Mouse (Mus musculus): ENCODE results near the gene Cpne4. TPM values are rescaled to one million over a fixed set of nuclear protein-coding genes. Genes with fewer than 3 reads are reported as not detected.
A peak's percentile ranks its signal among the peaks of the same experiment; 100 is the strongest.

Cpne4 gene
- total RNA-seq, 2 experiments from 2014 or later, result 148 to 152 TPM

- Histone ChIP-seq H3K27ac (no peak overlapping the region), H3K4me3 (no peak overlapping the region)
- no peak for TF ChIP-seq CTCF (conservative IDR thresholded peaks at IDR 0.05)
- DNase-seq (ENCODE audit: low spot score in 2 of 2), result no peak
These were observed 490.8 kb downstream of the Cpne4 start for GRCm38 (mm10) chr9:105037847-105038246.

GRCm38 (mm10) chr9:105046014-105046413 lies 498.9 kb downstream of the Cpne4 start:
- no peak for DNase-seq (ENCODE audit: low spot score in 2 of 2)
- no peak overlapping the region for H3K27ac ChIP-seq
- H3K4me3 ChIP-seq, result no peak overlapping the region
- TF ChIP-seq CTCF (conservative IDR thresholded peaks at IDR 0.05), result no peak

GRCm38 (mm10) chr9:105048351-105048750 lies 501.3 kb downstream of the Cpne4 start:
- no peak for TF ChIP-seq CTCF (conservative IDR thresholded peaks at IDR 0.05)
- Histone ChIP-seq H3K27ac (peak overlapping the region; percentile 75), H3K4me3 (no peak overlapping the region)
- peak; percentile 64 to 68 for DNase-seq (ENCODE audit: low spot score in 2 of 2)

GRCm38 (mm10) chr9:105049636-105050035 lies 502.6 kb downstream of the Cpne4 start:
- DNase-seq (ENCODE audit: low spot score in 2 of 2), result peak; percentile 20 to 29
- Histone ChIP-seq H3K27ac (peak overlapping the region; percentile 75; the same call in 1 of the 2 replicates), H3K4me3 (no peak overlapping the region)
- no peak for TF ChIP-seq CTCF (conservative IDR thresholded peaks at IDR 0.05)

- H3K4me3 ChIP-seq, result no peak overlapping the region
- H3K27ac ChIP-seq, result peak overlapping the region; percentile 75; the same call in 1 of the 2 replicates
- no peak for DNase-seq (ENCODE audit: low spot score in 2 of 2)
- TF ChIP-seq CTCF (conservative IDR thresholded peaks at IDR 0.05), result peak; percentile 58
These were observed 503.2 kb downstream of the Cpne4 start for GRCm38 (mm10) chr9:105050257-105050656.

- DNase-seq (ENCODE audit: low spot score in 2 of 2), result peak; percentile 76 to 83
- TF ChIP-seq CTCF (conservative IDR thresholded peaks at IDR 0.05), result no peak
- Histone ChIP-seq H3K4me3 (peak within 1 kb of the TSS; percentile 100), H3K27ac (peak within 1 kb of the TSS; percentile 89)
These were observed 506.1 kb downstream of the Cpne4 start, which contains the start of gene Mrpl3 for GRCm38 (mm10) chr9:105053147-105053557. Mrpl3 (plus strand) TSS chr9:105053239.

- no peak for DNase-seq (ENCODE audit: low spot score in 2 of 2)
- peak overlapping the region; percentile 89 for H3K27ac ChIP-seq
- peak overlapping the region; percentile 100 for H3K4me3 ChIP-seq
- no peak for TF ChIP-seq CTCF (conservative IDR thresholded peaks at IDR 0.05)
These were observed 506.7 kb downstream of the Cpne4 start for GRCm38 (mm10) chr9:105053812-105054211.

- no peak for DNase-seq (ENCODE audit: low spot score in 2 of 2)
- Histone ChIP-seq H3K27ac (no peak overlapping the region), H3K4me3 (no peak overlapping the region)
- TF ChIP-seq CTCF (conservative IDR thresholded peaks at IDR 0.05), result no peak
These were observed 522.0 kb downstream of the Cpne4 start for GRCm38 (mm10) chr9:105069106-105069505.

- no peak for DNase-seq (ENCODE audit: low spot score in 2 of 2)
- Histone ChIP-seq H3K4me3 (no peak overlapping the region), H3K27ac (no peak overlapping the region)
- no peak for TF ChIP-seq CTCF (conservative IDR thresholded peaks at IDR 0.05)
These were observed 526.1 kb downstream of the Cpne4 start for GRCm38 (mm10) chr9:105072991-105073748.

GRCm38 (mm10) chr9:105074851-105075250 lies 527.8 kb downstream of the Cpne4 start:
- H3K4me3 ChIP-seq, result no peak overlapping the region

GRCm38 (mm10) chr9:105076756-105077424 lies 529.8 kb downstream of the Cpne4 start:
- H3K27ac ChIP-seq, result no peak overlapping the region
- no peak overlapping the region for H3K4me3 ChIP-seq
- TF ChIP-seq CTCF (conservative IDR thresholded peaks at IDR 0.05), result no peak
- no peak for DNase-seq (ENCODE audit: low spot score in 2 of 2)

More at GRCm38 (mm10) chr9:105074851-105075250, 527.8 kb downstream of the Cpne4 start:
- no peak for DNase-seq (ENCODE audit: low spot score in 2 of 2)
- no peak overlapping the region for H3K27ac ChIP-seq
- no peak for TF ChIP-seq CTCF (conservative IDR thresholded peaks at IDR 0.05)

GRCm38 (mm10) chr9:105078460-105078859 lies 531.4 kb downstream of the Cpne4 start:
- no peak for DNase-seq (ENCODE audit: low spot score in 2 of 2)
- no peak for TF ChIP-seq CTCF (conservative IDR thresholded peaks at IDR 0.05)
- Histone ChIP-seq H3K4me3 (no peak overlapping the region), H3K27ac (no peak overlapping the region)

- H3K4me3 ChIP-seq, result no peak overlapping the region
- TF ChIP-seq CTCF (conservative IDR thresholded peaks at IDR 0.05), result no peak
- no peak for DNase-seq (ENCODE audit: low spot score in 2 of 2)
- H3K27ac ChIP-seq, result no peak overlapping the region
These were observed 533.2 kb downstream of the Cpne4 start for GRCm38 (mm10) chr9:105080246-105080645.

Small RNAs within 50 kb of the gene (microRNA-seq; reads per million reads assigned to microRNA genes)
- gene Gm23391, result 0 reads per million in 2 experiments

Other genes with a start within 250 kb of the Cpne4 start
- under 1 TPM in 1 of 2 experiments, not detected in 1; 0.76 TPM for gene Acpp, start 209.5 kb upstream of the Cpne4 start, total RNA-seq (2021)